Mouse (Mus musculus) megakaryocyte, embryonic 14.5 days (primary cell): ENCODE measurements at regions not wholly inside any gene's neighbourhood (a gene's known extent, or its start where the extent isn't known, plus 50 kb on each side); places are given as distances from the start of the nearest gene placed in this dataset.

Source experiments
- FLI1 ChIP-seq: IDR thresholded peaks from 2 replicates; pipeline ENCODE4 v1.6.1; 2012; ENCODE audit warnings: low read length, inconsistent platforms, mixed read lengths
- GATA1 ChIP-seq: IDR thresholded peaks from 3 replicates; pipeline ENCODE4 v1.6.1; 2012; ENCODE audit warnings: mixed read lengths, low read length, inconsistent platforms, borderline replicate concordance

DNA sequence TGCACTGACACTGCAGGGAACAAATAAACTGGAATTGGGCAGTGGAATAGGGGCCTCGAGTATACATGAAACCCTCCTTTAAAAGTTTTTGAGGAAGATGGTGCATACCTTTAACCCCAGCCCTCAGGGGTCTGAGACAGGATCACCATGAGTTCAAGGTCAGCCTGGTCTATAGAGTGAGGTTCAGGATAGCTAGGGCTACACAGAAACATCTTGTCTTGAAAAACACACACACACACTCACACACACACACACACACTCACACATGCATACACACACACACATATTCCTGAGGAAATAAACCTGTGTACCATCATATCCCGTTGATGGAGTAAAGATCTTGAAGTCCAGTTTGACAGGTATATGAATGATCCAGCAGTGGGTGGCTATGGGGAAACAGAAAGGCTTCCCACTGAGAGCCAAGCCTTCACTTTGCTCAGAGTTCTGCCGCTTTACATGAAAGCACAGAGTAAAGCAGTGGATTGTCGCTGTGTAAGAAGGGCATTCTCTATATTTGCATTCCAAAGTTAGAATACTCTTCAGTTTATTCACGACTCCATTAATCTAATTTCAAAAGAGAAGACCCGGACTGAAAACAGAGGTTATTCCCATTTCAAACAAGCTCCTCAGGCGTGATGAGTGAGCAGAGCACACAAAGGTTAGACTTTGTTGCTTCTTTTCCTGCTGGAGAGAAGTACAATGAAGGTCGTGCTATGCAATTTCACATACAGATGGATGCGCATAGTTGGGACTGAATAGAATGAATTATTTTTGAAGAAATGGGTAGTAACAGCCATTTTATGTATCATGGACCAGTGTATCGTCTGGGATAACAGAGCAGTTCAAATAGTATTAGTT lies 508.4 kb downstream of the Olfm4 start:
- TF ChIP-seq GATA1 (no peak), FLI1 (no peak)
